Mouse (Mus musculus) brown adipose tissue, adult 24 weeks (tissue): ENCODE measurements around the gene Cd59b. TPM values are rescaled to one million over a fixed set of nuclear protein-coding genes. Genes with fewer than 3 reads are reported as not detected.
A peak's percentile ranks its signal among the peaks of the same experiment; 100 is the strongest.
"Not testable (repeated sequence)": the region's sequence is repeated elsewhere in the genome, so short reads cannot be mapped to it uniquely, and the experiment has no call there.

Source experiments
- H3K27ac ChIP-seq: fragments of 200-500 bp; replicated peaks from 2 replicates; pipeline ENCODE4 v1.5.1; 2012; ENCODE audit warnings: low read depth, mild to moderate bottlenecking, low read length
- H3K4me1 ChIP-seq: fragments of 200-500 bp; 2 replicates; pipeline ENCODE4 v1.6.1; 2012; ENCODE audit warnings: low read length, mixed read lengths; ENCODE audit not compliant: control insufficient read depth, insufficient read depth, insufficient read length
- H3K4me3 ChIP-seq: fragments of 200-500 bp; 2 replicates; pipeline ENCODE4 v1.5.1; 2012; ENCODE audit warnings: low read depth, mild to moderate bottlenecking, low read length, moderate library complexity; ENCODE audit not compliant: insufficient read depth
- polyA plus RNA-seq: library from polyadenylated mRNA; stranded (reverse); fragments of >200 nt; gene quantifications from 2 replicates; pipeline ENCODE4 v1.2.4, GENCODE M21; 2012; ENCODE audit not compliant: missing spikeins, insufficient read depth, insufficient read length

Cd59b gene
- polyA plus RNA-seq, 1 experiment, result 57.5 TPM

DNA sequence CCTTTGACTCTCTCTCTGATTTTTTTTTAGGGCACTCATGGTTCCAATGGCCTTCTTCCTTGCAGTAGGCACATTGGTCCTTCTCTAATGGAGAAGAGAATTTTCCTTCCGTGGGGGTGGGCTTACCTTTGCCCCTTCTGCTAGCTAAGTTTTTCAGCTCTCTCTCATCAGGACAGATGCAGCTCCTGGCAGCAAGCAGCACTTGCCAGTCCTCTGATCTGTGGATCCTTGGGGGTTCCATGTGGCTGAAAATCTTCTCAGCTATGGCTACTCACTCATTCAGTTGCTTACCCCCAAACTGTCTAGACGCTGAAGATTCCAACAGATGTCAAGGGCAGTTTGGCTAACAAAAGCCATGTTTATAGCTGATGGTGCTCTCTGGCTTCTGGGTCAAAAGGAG is 23.7 kb downstream of the Cd59b start:
- no peak overlapping the region for H3K4me3 ChIP-seq
- H3K4me1 ChIP-seq, result peaks cover 2% of the 10 kb centered on the region; the same call in 1 of the 2 replicates
- no peak overlapping the region for H3K27ac ChIP-seq

DNA sequence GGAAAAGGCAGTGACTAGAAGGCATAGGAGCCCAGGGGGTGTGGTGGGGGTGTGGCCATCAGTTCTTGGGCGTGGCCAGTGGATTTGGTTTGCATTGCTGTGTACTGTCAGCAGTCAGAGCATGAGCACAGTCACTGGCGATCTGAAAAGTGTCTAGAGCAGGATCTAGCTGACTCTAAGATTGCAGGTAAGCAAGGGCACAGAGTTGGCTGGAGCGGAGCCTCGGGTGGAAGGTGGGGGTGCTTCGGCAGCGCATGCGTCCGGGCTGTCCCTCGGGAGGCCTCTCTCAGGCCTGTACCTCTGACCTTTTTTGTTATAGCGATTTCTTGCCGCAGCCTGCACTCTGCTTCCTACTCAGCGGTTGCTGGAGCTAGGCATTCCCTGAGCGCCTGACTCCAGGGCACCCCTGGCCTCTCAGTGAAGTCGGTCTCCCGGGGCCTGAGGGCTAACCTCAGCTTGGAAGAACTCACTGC is 26.1 kb downstream of the Cd59b start, which contains the start of gene Cd59a:
Gene Cd59a, plus strand, starts transcription at position 61 of the 473 bp plus-strand sequence.
- Histone ChIP-seq H3K4me1 (peaks cover 6% of the 10 kb centered on the region; the same call in 1 of the 2 replicates), H3K27ac (peak within 1 kb of the TSS; percentile 83), H3K4me3 (peak within 1 kb of the TSS; percentile 71)

DNA sequence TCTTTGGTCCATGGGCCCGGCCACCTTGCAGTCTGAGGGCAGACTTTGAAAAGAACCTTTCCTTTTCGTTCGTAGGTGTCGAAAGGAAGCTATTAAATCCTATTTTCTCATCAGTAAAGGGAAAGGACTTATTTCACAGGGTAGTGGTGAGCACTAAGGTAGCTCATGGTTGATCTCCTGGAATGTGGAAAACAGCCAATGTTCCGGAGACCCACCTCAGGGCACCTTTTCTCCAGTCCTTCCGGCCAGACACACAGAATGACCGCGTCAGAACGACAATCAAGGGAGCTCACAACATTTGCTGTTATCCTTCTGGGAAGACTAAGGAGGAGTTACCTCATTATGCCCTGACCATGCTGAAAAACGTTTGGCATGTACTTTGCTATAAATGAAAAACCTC is 26.6 kb downstream of the Cd59b start:
- Histone ChIP-seq H3K4me1 (peaks cover 6% of the 10 kb centered on the region; the same call in 1 of the 2 replicates), H3K27ac (peak overlapping the region; percentile 83), H3K4me3 (peak overlapping the region; percentile 71)

DNA sequence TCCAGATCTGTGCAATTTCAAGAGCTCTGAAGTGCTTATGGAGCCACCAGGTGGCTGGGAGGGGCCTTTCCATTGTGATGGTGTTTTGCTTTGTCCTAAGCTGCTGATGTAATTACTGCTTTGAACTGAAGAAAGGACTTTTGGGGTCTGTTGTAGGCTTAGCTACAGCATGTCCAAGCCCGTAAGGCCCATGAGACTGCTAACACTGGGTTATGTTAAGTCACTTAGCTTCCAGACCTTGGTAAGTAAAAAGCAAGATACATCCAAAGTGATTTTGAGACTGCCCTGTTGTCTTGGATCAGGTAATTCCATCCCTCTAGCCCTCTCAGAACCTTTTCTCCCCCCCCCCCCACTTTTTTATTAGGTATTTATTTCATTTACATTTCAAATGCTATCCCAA is 27.1 kb downstream of the Cd59b start:
- peak overlapping the region; percentile 71 for H3K4me3 ChIP-seq

DNA sequence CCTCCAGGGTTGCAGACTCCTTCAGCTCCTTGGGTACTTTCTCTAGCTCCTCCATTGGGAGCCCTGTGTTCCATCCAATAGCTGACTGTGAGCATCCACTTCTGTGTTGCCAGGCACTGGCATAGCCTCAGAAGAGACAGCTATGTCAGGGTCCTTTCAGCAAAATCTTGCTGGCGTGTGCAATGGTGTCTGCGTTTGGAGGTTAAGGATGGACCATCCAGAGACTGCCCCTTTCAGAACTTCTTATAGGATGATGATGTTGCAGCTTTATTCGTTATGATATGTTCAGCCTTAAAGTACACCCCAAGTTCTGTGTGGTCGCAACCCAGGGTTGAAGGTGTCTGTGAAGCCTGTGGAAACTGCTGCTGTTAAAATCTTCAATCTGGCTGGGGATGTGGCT is 27.7 kb downstream of the Cd59b start:
- H3K4me3 ChIP-seq, H3K27ac ChIP-seq: not testable (repeated sequence)

More for the DNA sequence above, 27.1 kb downstream of the Cd59b start:
- H3K4me1 ChIP-seq, result not testable (repeated sequence)
- H3K27ac ChIP-seq, result peak overlapping the region; percentile 83; the same call in 1 of the 2 replicates

DNA sequence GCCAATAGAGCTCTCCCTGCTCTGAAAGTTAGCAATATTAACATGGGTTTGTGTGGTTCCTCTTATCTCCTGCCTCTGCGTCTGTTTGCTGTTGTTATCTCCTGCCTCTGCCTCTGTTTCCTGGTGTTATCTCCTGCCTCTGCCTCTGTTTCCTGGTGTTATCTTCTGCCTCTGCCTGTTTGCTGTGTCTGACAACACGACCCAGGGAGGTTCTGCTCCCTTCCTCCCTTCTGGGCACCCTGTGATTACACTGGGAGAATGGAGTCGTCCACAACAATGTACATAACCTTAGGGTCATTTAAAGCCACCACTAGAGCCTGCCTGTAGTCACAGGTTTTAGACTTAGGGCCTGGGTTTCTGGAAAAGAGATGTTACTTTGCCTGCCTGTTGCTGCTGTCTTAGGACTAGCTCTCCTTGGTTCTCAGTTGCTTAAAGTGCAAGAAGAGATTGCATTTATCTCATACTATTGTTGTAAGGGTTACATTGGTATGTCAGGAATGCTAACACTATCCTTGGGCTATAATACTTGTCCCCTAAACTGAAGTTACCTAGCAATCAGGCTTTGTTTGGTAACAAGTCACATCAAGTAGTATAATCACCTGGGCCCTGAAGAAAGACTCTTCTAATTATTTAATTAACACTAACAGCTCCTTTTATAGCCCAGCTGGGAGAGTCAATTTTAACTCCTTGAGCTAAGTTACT is 29.0 kb downstream of the Cd59b start:
- Histone ChIP-seq H3K4me1 (peaks cover 10% of the 10 kb centered on the region; the same call in 1 of the 2 replicates), H3K4me3 (no peak overlapping the region), H3K27ac (0 out of 2 replicates have a peak overlapping the region, but pooled peaks have one; percentile 20)

More for the DNA sequence above, 27.7 kb downstream of the Cd59b start:
- H3K4me1 ChIP-seq, result not testable (repeated sequence)

DNA sequence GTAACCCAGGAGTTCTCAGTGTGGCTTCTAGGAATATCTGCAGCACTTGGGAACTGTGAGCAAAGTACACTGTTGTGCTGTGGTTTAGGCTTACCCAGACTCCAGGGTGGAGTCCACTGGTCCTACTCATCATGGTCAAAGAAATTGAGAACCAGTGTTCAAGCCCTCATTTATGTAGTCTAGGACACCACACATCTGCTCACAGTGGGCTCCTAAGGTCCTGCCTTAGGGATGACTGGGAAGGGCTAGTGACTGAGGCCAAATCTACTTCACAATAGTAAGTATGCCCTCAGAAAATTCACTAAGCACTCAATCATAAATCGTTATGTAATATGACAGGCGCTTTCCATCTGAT is 29.6 kb downstream of the Cd59b start:
- Histone ChIP-seq H3K4me1 (peaks cover 10% of the 10 kb centered on the region; the same call in 1 of the 2 replicates), H3K27ac (no peak overlapping the region), H3K4me3 (no peak overlapping the region)

DNA sequence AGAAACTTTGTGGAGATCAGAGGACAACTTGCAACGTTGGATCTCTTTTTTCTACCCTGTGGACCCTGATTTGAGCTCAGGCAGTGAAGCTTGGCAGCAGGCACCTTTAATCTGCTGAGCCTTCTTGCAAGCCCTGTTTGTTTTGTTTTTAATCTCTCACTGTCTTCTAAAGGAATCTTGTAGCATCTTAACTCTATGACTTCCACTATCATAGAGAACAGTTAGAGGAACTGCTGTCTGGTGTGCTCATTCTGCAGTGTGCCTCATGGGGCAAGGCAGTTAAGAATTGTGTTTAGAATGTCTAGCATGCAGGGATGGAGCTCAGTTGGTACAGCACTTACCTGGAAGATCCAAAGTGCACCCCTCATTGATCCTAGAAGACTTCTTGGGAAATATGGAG is 30.3 kb downstream of the Cd59b start:
- H3K4me3 ChIP-seq, result no peak overlapping the region
- no peak overlapping the region for H3K27ac ChIP-seq
- peaks cover 10% of the 10 kb centered on the region; the same call in 1 of the 2 replicates for H3K4me1 ChIP-seq

DNA sequence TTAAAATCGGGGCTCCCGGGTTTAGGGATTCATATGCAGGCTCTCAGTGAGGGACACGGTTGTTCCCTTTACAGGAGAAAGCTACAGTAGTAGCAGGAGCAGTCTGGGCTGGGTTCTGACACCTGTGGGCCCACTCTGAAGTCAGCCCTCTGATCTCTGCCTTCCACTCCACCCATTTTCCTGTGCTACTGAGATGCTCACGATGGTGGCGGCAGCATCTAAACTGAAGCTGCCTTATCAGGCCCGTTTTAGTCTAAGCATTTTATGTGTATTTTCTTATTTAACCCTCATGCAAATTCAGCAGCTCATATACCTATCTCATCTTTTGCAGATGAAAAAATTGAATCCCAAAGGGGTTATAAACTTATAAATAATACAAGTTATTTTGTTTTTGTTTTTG is 35.2 kb downstream of the Cd59b start:
- Histone ChIP-seq H3K27ac (no peak overlapping the region), H3K4me3 (no peak overlapping the region), H3K4me1 (peaks cover 8% of the 10 kb centered on the region; the same call in 1 of the 2 replicates)

DNA sequence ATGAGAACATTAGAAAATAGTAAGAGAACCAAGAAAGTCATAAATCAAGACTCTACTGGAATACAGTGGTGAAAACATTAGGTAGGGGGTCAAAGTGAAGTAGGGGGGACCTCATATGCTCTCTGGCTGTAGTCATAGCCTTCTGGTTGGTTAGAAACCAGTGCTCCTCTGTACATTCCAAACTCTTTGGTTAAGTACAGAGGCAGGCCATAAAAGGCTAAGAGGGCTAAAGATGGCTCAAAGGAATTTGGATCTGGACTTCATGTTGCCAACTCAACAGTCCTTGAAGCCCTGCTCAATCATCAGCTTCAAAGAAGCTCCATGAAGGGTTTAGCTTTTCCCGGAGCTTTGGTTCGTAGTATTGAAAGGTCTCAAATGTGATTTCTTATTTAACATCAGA is 39.4 kb downstream of the Cd59b start:
- not testable (repeated sequence) for H3K4me1 ChIP-seq, H3K4me3 ChIP-seq, H3K27ac ChIP-seq

DNA sequence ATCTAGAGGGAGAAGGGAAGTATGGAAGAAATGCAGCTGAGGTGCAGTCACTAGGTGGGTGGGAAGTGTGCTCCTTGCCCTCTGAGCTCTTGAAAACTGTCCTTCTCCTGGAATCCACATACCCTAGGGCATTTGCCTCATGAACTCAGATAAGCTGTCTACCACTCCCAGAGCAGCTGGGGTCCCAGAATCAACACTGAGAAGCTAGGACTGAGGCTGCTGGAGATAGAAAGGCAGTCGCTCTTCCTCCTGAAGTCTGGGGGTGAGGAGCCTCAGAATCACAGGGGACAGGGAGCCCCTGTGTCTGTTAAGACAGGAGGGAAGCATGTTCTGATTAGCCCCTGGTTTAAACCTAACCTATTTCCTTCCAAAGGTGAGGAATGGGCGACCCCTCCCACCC is 39.9 kb downstream of the Cd59b start:
- Histone ChIP-seq H3K4me1 (peaks cover 6% of the 10 kb centered on the region; the same call in 1 of the 2 replicates), H3K27ac (peak overlapping the region; percentile 30; the same call in 1 of the 2 replicates), H3K4me3 (no peak overlapping the region)

DNA sequence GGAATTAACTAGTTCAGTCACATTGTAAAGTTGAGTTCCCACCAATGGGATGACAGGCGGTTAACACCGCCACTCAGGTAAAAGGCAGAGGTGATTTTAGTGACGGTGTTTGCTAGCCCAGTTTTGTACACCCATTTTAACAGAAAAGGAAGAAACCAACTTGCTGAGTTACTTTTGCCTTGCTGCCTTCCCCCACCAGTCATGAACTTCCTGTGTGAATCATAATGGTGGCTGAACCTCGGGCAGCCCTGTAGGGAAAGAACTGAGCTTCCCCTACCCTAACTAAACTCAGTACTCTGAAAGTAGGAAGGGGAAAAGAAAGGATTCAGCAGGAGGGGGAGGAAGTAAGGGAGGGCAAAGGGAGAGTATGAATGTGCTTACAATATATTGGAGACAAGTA is 40.4 kb downstream of the Cd59b start:
- no peak overlapping the region for H3K4me3 ChIP-seq
- H3K27ac ChIP-seq, result peak overlapping the region; percentile 7; the same call in 1 of the 2 replicates
- peaks cover 6% of the 10 kb centered on the region; the same call in 1 of the 2 replicates for H3K4me1 ChIP-seq

DNA sequence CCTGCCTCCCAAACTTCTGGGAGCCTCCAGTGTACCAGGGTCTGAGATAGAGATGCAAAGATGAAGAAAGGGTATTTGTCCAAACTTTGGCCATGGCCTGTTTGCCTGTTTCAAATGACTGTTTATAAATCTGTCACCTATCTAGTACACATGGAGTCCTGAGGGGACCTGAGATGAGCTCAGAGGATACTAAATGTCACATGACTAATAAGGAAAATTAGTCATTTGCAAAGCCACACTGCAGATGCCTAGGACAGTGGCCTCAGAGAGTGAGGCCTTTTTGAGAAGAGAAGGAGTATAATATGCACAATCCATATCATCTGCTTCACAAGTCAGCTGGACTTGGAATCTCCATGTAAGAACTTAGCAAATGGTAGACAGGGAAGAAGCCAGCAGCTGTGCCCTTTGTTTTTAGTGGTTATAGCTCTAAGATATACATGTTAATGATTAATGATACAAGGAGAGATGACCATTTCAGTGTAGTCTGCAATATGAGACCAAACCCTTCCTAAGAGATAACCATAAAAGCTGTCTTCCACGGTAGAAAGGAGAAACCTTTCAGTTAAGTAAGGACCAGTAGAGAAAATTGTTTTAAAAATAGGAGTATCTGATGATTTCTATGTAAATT is 41.6 kb downstream of the Cd59b start:
- H3K4me3 ChIP-seq, H3K4me1 ChIP-seq, H3K27ac ChIP-seq: not testable (repeated sequence)

DNA sequence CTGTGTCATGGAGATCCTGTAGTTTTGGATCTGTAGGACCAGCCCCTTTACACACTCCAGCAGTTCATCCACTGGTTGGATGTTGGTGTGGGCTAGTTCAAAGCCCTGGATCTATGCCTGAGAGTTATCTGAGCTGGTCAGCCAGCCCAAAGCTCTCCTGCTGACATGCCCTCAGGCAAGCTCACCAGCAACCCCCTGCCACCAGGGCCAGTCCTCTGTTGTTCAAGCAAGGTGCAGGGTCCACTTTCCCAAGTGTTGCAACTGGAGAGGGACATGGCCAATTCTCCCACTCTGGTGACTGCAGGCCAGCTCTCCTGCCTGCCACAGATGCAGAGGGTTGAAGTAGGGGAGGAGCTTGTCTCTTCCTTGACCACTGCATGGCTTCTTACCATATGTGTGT is 43.9 kb downstream of the Cd59b start:
- not testable (repeated sequence) for H3K27ac ChIP-seq, H3K4me3 ChIP-seq, H3K4me1 ChIP-seq

DNA sequence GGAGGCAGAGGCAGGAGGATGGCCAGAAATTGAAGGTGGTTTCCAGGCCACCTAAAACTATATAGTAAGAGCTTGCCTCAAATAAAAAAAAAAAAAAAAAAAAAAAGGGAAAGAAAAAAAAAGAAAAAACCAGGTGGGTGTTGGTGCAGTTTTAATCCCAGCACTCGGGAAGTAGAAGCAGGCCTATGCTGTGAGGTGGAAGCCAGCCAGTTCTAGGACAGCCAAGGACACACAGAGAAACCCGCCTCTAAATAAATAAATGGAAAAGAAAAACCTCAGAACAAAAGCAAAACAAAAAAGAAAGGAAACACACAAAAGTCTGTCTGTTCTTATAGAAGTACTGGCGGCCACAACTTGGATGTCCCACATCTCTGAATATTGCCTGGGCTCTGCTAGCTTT is 45.2 kb downstream of the Cd59b start:
- Histone ChIP-seq H3K27ac (no peak overlapping the region), H3K4me1 (peaks cover 3% of the 10 kb centered on the region; the same call in 1 of the 2 replicates), H3K4me3 (no peak overlapping the region)
